Mouse (Mus musculus): Measurements from ENCODE around the gene Usp47.
"Not testable (repeated sequence)": the region's sequence is repeated elsewhere in the genome, so short reads cannot be mapped to it uniquely, and the experiment has no call there.

The Usp47 gene

DNA sequence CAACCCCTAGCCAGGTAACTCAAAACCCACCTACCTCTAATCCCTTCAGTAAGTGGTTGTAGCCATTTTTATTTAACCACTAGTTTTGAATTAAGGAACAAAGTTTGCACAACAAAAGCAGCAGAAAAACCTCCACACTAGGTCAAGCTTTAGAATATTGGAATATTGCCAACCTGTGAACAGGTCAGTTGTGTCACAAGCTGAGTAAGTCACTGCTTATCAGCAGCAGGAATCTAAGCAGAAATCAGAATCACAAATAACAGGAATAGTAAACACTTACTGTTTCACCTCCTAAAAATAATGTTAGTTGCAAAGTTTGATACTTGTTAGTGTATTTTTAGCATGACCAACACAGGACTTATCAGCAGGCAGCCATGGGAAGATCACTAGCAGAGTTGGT, 17.0 kb downstream of the Usp47 start:
- DNase-seq (ENCODE audit: low spot score), result no peak

DNA sequence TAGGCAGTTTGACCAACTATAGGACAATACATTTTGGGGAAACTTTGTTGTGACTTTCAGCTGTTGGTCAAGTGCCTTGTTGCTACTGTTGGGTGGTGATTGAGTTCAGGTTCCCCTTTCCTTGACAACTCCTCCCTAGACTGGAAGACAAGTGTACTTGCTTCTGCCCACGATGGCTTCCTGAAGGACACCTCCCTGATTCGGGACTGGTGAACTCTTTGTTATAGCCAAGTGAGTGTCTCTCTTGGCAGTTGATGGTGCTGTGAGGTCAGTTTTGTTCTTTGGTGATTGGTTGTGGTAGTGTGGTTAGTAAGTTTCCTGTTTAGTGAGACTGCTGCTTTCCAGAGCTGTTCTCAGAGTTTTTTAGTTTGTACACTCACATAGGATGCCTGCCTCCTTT, 19.5 kb downstream of the Usp47 start:
- DNase-seq (ENCODE audit: low spot score), result no peak

DNA sequence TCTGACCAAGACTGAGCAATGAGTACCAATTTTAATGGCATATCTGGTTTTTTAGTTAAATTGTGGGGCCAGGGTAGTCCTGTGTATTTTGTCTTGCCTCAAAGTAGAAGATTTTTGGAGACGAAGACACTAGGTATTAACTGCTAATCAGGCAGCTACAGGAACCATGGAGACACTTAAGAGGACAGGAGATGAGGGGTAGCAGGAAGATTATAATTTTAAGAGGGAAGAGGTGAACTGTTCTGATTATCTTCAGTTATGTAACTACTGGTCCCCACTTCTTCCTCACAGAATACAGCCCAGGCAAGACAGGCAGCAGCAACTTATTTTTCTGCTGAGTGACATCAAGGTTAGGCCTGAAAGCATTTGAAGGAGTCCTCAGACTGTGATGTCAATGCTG, 21.9 kb downstream of the Usp47 start:
- DNase-seq (ENCODE audit: low spot score), result no peak

DNA sequence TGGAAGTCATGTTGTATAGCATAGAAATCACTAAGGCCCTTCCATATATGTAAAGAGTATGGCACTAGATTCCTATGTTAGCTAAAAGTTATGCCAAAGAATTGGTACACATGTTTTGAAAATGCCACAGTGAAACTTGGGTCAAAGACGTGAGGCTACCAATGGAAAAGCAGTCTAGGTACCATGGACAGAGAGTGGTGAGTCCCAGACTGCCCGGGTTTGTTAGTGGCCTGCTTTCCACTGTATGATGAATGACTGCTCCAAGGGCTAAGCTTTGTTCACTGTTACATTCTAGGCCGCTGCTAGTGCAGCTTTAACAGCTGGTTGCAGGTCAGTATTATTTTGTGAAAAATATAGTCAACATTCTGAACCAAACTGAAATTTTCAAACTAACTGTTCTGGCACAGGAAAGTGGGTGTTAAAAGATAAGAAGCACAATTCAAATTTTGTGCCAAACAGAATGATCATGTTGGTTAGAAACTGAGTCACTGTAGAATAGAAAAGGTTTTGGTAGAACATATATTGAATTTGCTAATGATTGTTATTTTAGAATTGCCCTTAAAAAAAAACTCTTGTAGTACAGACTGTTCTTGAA, 22.6 kb downstream of the Usp47 start:
- peak; percentile 20 for DNase-seq (ENCODE audit: low spot score)

DNA sequence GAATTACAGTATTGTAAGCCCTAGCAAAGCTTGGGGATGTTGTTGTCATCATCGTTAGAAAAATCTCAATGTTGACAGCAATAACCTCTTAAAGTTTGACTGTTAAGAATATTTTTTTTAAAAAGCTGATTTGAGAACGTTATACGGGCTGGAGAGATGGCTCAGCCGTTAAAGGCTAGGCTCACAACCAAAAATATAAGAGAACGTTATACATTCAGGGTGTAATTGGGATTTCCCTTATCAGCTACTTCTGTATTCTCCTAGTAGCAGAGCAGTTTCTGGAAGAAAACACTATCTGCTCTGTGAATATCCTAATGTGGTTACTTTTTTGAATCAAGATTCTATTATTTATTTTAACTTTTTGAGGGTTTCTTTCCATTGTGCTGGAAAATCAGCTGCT, 25.3 kb downstream of the Usp47 start:
- no peak for DNase-seq (ENCODE audit: low spot score)

DNA sequence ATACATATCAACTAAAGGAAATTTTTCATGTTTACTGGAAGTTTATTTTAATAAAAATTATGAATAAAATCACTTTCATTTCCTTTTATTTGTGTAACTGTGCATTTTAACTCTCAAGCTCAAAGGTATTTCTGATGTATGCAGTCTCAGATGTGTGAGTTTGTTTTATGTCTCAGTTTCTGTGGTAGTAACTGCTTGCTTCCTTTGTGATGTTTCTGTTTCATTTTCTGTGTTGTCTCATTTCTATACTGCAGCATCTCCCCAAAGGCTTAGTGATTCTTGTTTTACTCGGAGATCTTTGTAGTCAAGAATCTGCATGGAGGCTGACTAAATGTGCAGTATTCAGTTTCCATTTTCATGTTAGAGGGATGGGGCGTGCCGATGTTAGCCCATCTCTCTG, 30.4 kb downstream of the Usp47 start:
- DNase-seq (ENCODE audit: low spot score), result no peak

DNA sequence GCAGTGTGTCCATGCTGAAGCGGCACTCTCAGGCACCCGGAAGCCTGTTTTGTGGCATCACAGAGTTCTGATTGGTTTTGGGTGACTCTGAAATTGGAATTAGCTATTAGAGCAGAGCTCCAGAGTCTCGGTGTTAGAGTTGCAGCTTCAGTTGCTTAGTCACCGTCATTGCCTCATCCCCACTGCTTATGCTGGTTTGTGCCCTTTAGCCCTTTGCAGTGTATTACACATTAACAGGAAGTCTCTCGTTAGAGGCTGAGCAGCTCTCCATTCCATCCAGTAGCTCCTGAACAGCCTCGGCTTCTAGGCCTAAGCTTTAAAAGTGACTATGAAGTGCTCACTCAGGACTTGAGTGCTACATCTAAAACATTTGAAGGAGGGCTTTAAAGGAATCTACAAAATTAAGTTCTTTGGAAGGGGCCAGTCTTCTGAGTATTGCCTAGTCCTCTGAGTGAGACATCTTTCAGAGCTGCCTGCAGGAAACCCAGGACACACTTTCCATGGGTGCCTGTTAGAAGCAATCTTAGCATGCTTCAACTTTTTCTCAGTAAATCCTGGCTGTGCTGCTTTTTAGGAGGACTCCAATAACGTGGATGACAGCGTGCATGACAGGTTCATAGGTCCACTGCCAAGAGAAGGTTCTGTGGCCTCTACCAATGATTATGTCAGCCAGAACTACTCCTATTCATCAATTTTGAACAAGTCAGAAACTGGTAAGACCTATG, 32.8 kb downstream of the Usp47 start:
- DNase-seq (ENCODE audit: low spot score), result no peak

DNA sequence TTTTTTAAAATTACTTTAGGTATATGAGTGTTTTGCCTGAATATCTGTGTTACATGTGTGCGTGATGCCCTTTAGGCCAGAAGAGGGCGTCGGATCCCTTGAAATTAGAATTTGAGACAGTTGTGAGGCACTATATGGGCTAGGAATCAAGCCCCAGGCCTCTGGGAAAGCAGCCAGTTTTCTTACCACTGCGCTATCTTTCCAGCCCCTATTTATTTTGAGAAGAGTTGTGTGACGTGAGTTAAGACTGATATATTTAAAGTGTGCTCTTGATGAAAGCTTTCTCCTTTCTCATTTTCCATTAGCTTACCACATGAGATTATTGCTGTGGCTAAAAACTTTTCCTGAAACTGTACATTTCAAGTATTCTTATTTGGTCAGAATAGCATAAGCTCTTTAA, 51.6 kb downstream of the Usp47 start:
- no peak for DNase-seq (ENCODE audit: low spot score)

DNA sequence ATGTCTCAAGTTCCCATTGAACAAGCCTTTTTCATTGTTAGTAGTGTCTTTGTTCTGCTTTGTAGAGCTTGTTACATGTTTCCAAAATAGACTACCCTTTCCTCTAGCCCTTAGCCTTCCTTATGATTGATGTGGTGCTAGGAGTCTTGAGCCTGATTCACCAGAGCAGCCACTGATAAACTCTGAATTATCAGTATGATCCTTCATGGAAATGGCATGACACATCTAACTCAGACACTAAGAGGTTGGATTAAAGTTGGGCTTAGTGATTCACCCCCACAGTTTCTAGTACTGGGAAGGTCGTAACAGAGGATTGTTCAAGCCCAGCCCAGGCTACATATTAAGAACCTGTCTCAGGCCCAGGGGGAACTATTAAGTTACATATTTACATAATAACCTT, 59.3 kb downstream of the Usp47 start:
- no peak for DNase-seq (ENCODE audit: low spot score)

DNA sequence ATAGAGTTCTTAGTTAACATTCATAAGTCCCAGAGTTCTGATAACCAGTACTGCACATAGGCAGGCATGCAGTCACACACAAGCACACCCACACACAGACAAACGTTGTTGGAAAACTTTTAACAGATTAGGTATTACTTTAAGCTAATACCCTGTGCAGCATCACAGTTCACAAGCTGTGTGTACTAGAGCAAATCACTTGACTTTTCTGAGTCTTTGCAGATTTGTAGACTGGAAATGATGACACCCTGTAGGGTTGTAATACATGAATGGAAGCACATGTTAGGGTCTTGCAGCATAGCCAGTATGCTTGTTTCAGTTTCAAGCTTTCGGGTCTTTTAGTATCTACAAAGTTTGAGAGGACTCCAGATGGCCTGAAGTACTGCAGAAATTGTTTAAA, 60.9 kb downstream of the Usp47 start:
- DNase-seq (ENCODE audit: low spot score), result no peak

DNA sequence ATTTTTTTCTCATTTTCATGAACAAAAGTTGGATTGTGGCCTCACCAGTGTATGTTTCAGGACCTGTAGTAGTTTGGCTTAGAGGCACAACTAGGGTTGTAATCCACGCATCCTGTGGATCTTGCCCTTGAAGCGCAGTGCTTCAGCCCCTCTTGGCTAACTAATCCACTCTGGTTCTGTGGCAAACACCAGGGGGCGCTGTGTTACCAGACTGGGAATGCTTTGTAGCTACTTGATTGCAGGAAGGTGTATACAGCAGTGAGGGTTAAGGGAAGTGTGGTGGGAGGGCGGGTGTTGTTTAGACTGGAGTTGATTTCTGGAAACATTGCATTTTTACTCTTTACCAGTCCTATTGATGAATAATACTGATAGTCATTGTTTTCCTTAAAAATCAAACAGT, 61.8 kb downstream of the Usp47 start:
- DNase-seq (ENCODE audit: low spot score), result peak; percentile 91

DNA sequence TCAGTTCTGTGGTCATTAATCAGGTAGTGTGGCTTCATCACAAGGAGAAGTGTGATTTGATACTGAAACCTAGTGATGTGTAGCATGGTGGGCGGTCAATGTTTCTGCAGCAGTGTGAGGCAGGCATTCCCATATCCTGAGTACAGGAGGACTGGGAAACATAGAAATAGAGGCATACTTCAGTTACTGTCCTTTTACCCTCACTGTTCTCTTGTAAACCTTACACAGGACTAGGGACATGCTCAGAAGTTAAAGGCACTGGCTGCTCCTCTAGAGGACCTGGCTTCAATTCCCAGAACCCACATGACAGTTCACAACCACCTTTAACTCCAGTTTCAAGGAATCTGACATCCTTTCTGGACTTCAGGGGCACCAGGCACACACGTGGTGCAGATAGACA, 62.9 kb downstream of the Usp47 start:
- DNase-seq (ENCODE audit: low spot score), result no peak

DNA sequence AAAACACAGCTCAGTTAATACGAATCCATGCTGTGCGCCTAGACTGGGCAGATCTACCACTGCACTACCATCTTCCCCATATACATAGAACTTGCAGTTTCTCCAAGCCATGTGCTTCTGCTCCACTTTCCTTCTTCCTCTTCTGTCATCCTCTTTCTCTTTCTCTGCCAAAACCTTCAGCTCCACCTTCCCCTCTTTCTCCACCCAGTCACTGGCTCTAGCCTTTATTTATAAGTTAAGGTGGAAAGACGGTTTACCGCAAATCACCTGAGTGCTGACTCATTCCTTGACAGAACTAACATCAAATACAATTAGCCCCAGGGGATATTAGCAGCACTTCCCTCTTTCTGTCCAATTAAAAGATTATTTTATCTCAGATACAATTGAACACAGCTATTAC, 71.6 kb downstream of the Usp47 start:
- DNase-seq (ENCODE audit: low spot score), result not testable (repeated sequence)

DNA sequence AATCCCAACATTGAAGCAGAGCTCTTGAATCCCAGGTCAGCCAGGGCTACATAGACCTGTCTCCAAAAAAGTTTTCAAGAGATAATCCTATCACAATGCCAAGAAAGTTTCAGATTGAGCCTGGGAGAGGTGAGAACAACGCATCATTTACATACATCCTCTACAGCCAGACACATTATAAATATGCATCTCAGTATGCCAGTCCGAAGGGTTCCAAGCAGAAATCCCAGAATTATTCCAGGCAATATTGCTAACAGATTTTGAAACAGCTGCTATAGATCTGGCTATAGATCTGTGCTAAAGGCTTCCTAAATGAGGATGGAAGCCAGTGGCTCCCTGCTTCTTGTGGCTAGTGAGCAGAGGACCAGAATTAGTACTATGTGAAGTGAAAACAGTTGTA, 77.6 kb downstream of the Usp47 start:
- no peak for DNase-seq (ENCODE audit: low spot score)

DNA sequence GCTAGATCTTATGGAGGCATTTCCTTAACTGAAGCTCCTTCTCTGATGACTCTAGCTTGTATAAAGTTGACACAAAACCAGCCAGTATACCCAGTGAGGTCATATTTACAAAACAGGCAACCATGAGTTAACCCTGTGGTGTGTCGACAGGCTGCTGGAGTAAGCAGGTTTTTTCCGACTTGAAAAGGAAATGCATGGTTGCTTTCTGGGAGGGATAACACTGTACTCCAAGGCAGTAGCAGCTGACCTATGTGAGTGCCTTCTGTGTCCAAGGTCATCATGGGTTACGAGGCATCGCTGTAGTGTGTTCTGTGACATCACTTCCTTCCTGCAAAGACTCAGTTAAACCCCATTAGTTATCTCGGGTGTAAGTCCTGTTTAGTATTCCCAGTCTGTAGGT, 79.6 kb downstream of the Usp47 start:
- DNase-seq (ENCODE audit: low spot score), result no peak

DNA sequence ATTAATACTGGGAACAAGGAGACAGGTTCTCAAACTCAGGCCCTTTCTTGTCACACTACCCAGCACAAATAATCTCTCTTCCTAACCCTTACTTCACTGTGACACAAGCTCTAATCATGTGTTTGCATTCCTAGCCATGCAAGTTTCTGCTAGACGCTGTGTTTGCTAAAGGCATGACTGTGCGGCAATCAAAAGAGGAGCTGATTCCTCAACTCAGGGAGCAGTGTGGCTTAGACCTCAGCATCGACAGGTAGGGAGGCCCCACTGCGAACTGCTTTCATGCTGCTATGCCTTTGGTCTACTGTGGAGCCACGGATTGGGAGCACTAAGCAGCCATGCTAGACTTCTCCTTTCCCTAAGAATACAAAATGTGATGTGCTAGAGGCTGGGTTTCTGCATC, 80.5 kb downstream of the Usp47 start:
- DNase-seq (ENCODE audit: low spot score), result no peak

DNA sequence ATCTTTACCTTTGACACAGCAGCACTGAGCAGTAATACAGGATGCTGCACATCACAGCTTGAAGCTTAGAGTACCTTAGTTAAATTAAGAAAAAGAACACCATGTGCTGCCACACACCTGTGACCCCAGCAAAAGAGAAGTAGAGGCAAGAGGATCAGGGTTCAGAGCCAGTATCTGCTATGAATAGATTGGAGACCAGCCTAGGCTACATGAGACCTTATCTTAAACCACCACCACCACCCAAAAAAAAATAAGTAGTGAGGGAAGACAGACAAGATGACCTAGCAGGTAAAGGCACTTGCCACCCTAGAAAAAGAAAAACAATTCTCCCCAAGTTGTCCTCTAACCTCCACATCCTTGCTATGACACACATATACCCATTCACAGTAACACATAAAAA, 85.5 kb downstream of the Usp47 start:
- no peak for DNase-seq (ENCODE audit: low spot score)

DNA sequence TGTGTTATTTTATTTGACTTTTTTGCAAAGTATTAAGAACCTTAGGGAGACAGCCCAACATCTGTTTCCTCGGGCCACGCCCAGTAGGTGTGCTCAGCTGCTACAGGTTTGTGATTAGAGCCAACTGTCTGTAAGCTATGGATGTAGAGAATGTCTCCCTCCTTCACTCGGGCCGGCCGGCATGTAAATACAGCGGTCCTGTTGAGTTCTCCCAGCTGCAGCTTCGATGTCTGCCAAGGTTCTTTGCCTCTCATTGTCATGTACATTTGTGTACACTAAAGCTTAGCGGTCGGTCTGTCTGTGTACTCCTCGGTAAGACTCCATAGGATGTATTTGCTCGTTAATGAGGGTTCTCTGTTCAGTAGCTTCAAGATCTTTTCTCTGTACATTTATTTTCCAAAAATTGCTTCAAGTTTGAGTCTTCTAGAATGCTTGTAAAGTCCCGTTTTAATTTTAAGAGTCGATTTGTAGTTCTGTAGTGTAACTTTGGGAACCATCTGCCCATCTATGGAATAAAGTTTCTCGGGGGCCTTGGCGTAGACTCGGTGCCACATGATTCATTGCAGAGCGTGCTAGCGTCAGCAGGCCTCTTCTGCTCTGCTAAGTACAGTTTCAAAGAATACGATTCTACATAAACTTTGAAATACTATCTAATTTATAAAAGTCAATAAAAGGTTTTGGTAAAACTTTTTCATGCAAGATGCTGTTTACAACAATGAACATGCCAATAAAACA, 87.5 kb downstream of the Usp47 start:
- DNase-seq (ENCODE audit: low spot score), result no peak

DNA sequence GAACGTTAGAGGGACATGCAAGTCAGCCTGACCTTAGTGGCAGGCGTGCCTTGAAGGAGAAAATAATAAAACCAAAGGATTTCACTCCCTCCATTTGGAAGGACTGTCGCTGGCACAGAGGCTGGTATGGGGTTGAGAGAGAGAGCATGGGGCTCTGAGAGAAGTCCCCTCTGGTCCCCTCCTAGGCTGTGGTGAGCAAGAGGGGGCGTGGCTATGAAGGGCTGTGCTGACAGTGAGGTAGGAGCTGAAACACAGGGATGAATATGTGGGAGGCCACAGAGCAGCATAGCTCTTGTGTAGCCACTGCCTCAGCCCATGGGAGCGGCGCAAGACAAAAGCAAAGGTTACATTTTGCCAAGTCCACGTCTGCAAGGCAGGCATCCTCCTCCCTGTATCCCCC, 94.2 kb downstream of the Usp47 start:
- no peak for DNase-seq (ENCODE audit: low spot score)

DNA sequence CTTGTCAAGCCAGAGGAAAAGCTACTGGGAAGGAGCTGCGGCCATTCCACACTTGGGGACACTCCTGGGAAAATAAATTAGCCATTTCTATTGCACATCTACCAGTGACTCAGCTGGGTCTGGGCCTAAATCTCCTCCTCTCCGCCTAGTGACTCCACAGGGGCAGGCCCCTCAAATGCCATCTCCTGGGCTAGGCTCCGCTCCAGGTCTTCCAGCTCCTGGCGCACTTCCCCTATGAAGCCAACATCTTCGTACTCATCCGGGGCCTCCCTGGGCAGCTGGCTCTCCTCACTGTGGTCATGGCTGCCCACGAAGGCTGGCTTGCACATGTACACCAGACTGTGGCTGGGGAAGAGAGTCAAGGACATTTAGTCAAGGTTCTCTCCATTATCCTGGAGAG, 94.8 kb downstream of the Usp47 start:
- DNase-seq (ENCODE audit: low spot score), result no peak

DNA sequence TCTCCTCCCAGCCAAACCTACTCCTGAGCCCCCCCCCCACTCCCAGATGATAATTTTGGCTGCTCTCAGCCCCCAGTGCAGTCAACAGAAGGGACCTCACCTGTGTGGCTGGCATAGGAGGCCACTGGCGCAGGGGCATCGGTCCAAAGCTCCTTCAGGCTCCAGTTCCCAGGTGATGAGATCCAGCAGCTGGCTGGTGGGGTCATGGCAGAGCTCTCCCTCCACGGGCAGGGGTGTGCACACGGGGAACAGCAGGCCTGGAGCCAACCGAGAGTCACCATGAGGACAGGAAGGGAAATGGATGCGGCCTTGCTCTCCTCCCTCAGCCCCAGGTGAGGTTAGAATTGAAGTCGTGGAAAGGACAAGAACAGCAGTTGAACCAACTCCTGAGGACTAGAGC, 95.9 kb downstream of the Usp47 start:
- no peak for DNase-seq (ENCODE audit: low spot score)

DNA sequence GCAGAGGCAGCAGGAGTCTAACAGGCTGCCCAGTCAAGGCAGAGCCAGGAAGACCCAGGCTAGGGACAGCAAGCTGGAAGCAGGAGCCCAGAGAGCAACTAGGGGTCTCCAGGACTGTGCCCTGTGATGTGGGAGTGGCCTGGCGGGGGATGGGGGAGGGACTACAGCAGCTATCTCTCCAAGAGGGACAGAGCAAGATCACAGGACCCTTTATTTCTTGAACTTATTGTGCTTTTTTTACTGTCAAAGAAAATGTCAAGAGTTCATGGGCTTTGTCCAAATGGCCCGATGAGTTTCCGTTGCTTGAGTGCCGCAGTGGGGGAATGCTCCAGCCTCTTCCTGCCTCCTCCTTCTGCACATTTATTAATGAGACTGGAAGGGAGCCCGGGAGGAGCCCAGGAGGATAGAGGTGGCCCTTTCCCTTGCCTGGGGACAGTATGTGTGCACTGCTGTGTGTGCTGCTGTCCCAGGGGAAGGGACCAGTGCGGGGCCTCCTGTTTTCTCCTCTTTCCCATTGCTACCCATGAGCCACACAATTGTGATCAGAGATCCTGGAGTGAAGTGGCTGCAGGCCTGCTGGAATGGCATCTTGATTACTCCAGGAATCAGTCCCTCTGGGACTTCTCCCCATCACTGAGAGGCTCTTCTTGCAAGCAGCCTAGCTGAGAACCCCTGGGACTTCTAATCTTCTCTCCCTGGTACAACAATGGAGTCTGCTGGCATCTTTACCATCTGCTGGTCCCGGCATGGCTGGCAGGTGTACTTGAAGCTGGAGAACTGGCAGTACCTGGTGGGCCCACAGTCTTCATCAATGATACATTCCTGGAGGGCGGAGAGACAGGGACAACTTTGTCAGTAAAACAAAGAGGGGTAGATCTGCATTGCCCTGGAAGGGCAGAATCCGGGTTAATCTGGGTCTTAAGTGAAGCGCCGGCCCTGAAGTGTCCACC, 97.8 kb downstream of the Usp47 start:
- DNase-seq (ENCODE audit: low spot score), result no peak
